ENCODE assay signal across 31 mouse cellular contexts in genomic region chr8:13828598-13829172, GRCm38 (mm10). TPM values are rescaled to one million over a fixed set of nuclear protein-coding genes. Genes with fewer than 3 reads are reported as not detected.
DNase-seq lines count a peak whose midpoint lies in the region; ATAC-seq and TF ChIP-seq lines count a peak whose summit lies in the region.
"Had no signal": no experiment of that assay in that cellular context is flagged by ENCODE, and none has a peak within 500 bp of the region (broad histone marks: within the 10 kb centered on the region; RNA-seq: fewer than 3 reads in every experiment).

No protein-coding gene starts in this region.

- 50% methylated on average over 7 of the region's 7 CpGs for WGBS in lung, embryonic 15.5 days
- WGBS in lung, postnatal 0 days, result 42% methylated on average over 7 of the region's 7 CpGs
- WGBS in lung, adult 2 months, result 54% methylated on average over 7 of the region's 7 CpGs

- no peaks in the 10 kb centered on the region for H3K4me1 ChIP-seq in lung, embryonic 15.5 days
- H3K4me1 ChIP-seq in lung, postnatal 0 days (ENCODE audit: insufficient read depth, low read depth, low read length), result no peaks in the 10 kb centered on the region
- no peaks in the 10 kb centered on the region for H3K4me1 ChIP-seq in lung, adult 2 months (ENCODE audit: control insufficient read depth, insufficient read depth, low read length)
- H3K4me1 ChIP-seq: embryonic facial prominence, embryonic 13.5 days; embryonic facial prominence, embryonic 15.5 days; forebrain, embryonic 13.5 days; forebrain, embryonic 15.5 days had no signal

- ATAC-seq in lung, embryonic 15.5 days (ENCODE audit: borderline replicate concordance, extremely low read depth, low FRiP score, low TSS enrichment), result peak; percentile 78
- ATAC-seq in lung, postnatal 0 days, result peak; percentile 96
- no peak for ATAC-seq in megakaryocyte-erythroid progenitor cell, adult 5-6 weeks (replicated peaks; ENCODE audit: low FRiP score, low TSS enrichment, poor library complexity, severe bottlenecking)
- ATAC-seq: forebrain, embryonic 13.5 days; forebrain, embryonic 15.5 days; forebrain, postnatal 0 days had no signal

- TF ChIP-seq CTCF in lung, postnatal 0 days (IDR thresholded peaks at IDR 0.05), result no peak
- no peak for TF ChIP-seq CTCF in lung, adult 2 months (IDR thresholded peaks at IDR 0.05; ENCODE audit: insufficient read depth, low read length)

- no peak for TF ChIP-seq POLR2A in lung, adult 2 months (IDR thresholded peaks at IDR 0.05; ENCODE audit: borderline replicate concordance, extremely low read depth, low read depth, low read length)

- H3K4me3 ChIP-seq in lung, embryonic 15.5 days, result no peak overlapping the region
- H3K4me3 ChIP-seq in lung, postnatal 0 days (ENCODE audit: low read depth, low read length), result no peak overlapping the region
- no peak overlapping the region for H3K4me3 ChIP-seq in lung, adult 2 months (replicated peaks; ENCODE audit: extremely low read depth, low read depth, low read length)
- H3K4me3 ChIP-seq: embryonic facial prominence, embryonic 13.5 days; embryonic facial prominence, embryonic 15.5 days; erythroblast, embryonic 14.5 days; forebrain, embryonic 13.5 days; forebrain, embryonic 15.5 days had no signal

- peak; percentile 70 for TF ChIP-seq EP300 in lung, postnatal 0 days (IDR thresholded peaks at IDR 0.05)

- H3K27ac ChIP-seq in lung, embryonic 15.5 days, result no peak overlapping the region
- no peak overlapping the region for H3K27ac ChIP-seq in lung, postnatal 0 days (ENCODE audit: low read length)
- H3K27ac ChIP-seq: embryonic facial prominence, embryonic 13.5 days; embryonic facial prominence, embryonic 15.5 days; forebrain, embryonic 13.5 days; forebrain, embryonic 15.5 days had no signal

- H3K9me3 ChIP-seq in lung, embryonic 15.5 days, result no peaks in the 10 kb centered on the region
- H3K9me3 ChIP-seq in lung, postnatal 0 days (ENCODE audit: low read length), result no peaks in the 10 kb centered on the region
- H3K9me3 ChIP-seq: embryonic facial prominence, embryonic 13.5 days; embryonic facial prominence, embryonic 15.5 days; forebrain, embryonic 13.5 days; forebrain, embryonic 15.5 days had no signal

- no peak overlapping the region for H3K9ac ChIP-seq in lung, embryonic 15.5 days
- no peak overlapping the region for H3K9ac ChIP-seq in lung, postnatal 0 days (replicated peaks; ENCODE audit: low read depth)
- H3K9ac ChIP-seq: embryonic facial prominence, embryonic 13.5 days; embryonic facial prominence, embryonic 15.5 days; forebrain, embryonic 13.5 days; forebrain, embryonic 15.5 days; forebrain, postnatal 0 days had no signal

- no peak overlapping the region for H3K4me2 ChIP-seq in lung, embryonic 15.5 days
- no peak overlapping the region for H3K4me2 ChIP-seq in lung, postnatal 0 days (replicated peaks; ENCODE audit: low read depth, low read length)
- H3K4me2 ChIP-seq: embryonic facial prominence, embryonic 13.5 days; embryonic facial prominence, embryonic 15.5 days; forebrain, embryonic 13.5 days; forebrain, embryonic 15.5 days had no signal

- H3K36me3 ChIP-seq in lung, embryonic 15.5 days, result no peaks in the 10 kb centered on the region
- H3K36me3 ChIP-seq in lung, postnatal 0 days (ENCODE audit: insufficient read depth, low read length), result no peaks in the 10 kb centered on the region
- H3K36me3 ChIP-seq: embryonic facial prominence, embryonic 13.5 days; embryonic facial prominence, embryonic 15.5 days; forebrain, embryonic 15.5 days had no signal

- DNase-seq in lung, postnatal 14 days, result no peak
- peak; percentile 83 for DNase-seq in lung, postnatal 0 days (ENCODE audit: low spot score)
- no peak for DNase-seq in lung, adult 2 months
- peak; percentile 10 for DNase-seq in R1 (ENCODE audit: low read depth, low spot score)
- DNase-seq in ZHBTc4 (ENCODE audit: low read depth, low spot score), result peak; percentile 21
- DNase-seq: adrenal gland, adult 2 months; adrenal gland, postnatal 10 days; adrenal gland, postnatal 25 days; cerebellum, adult 11 months; cerebellum, adult 18-20 months; cerebellum, adult 8-10 months; cerebellum, adult 9-11 months; cerebellum, postnatal 14 days; cerebellum, postnatal 36 days; embryo, embryonic 11 days; forebrain, postnatal 0 days had no signal

- H3K27me3 ChIP-seq in lung, embryonic 15.5 days, result no peaks in the 10 kb centered on the region
- no peaks in the 10 kb centered on the region for H3K27me3 ChIP-seq in lung, postnatal 0 days (replicated peaks; ENCODE audit: insufficient read depth, low read length)
- H3K27me3 ChIP-seq: embryonic facial prominence, embryonic 13.5 days; embryonic facial prominence, embryonic 15.5 days; forebrain, embryonic 13.5 days; forebrain, embryonic 15.5 days had no signal

RNA-seq across cellular contexts. Expression of gene AF366264, which starts 9.5 kb away (rescaled TPM):
- not detected in 2 replicates for polyA plus RNA-seq in lung, embryonic 15.5 days (2015; fragmentation: Nextera tagmentation; extraction: Ambion mirVana)
- not detected in 2 replicates for polyA plus RNA-seq in lung, postnatal 0 days (2015; fragmentation: Nextera tagmentation; extraction: Ambion mirVana)
- not detected in 2 replicates for polyA plus RNA-seq in lung, adult 2 months (2012; rRNA removed)
- not detected in 2 replicates for total RNA-seq in megakaryocyte-erythroid progenitor cell, adult 5-6 weeks (2014; fragmentation: Nextera tagmentation)
- not detected in 2 replicates for total RNA-seq in megakaryocyte-erythroid progenitor cell, adult 5-6 weeks (2017)
- total RNA-seq: adrenal gland, adult 2 months; adrenal gland, postnatal 10 days; adrenal gland, postnatal 25 days; adrenal gland, postnatal 4 days; common myeloid progenitor, adult 5-6 weeks; ES-E14; forebrain, postnatal 0 days; MEL had no signal
- polyA plus RNA-seq: adrenal gland, adult 2 months; brain, embryonic 14.5 days; C2C12; embryonic facial prominence, embryonic 11.5 days; embryonic facial prominence, embryonic 13.5 days; embryonic facial prominence, embryonic 15.5 days; erythroblast, embryonic 14.5 days; forebrain, embryonic 11.5 days; forebrain, embryonic 13.5 days; forebrain, embryonic 15.5 days; forebrain, postnatal 0 days had no signal

RNA-seq across cellular contexts. Expression of gene Champ1, which starts 40.8 kb away (rescaled TPM):
- 28.3 and 30.1 TPM in 2 replicates for polyA plus RNA-seq in lung, embryonic 15.5 days (2015; fragmentation: Nextera tagmentation; extraction: Ambion mirVana)
- polyA plus RNA-seq in lung, postnatal 0 days (2015; fragmentation: Nextera tagmentation; extraction: Ambion mirVana), result 9.6 and 10.9 TPM in 2 replicates
- 9.0 and 10.9 TPM in 2 replicates for polyA plus RNA-seq in lung, adult 2 months (2012; rRNA removed)
- 39.4 and 41.1 TPM in 2 replicates for total RNA-seq in megakaryocyte-erythroid progenitor cell, adult 5-6 weeks (2014; fragmentation: Nextera tagmentation)
- 38.4 and 38.5 TPM in 2 replicates for total RNA-seq in megakaryocyte-erythroid progenitor cell, adult 5-6 weeks (2017)

RNA-seq across cellular contexts. Expression of gene Upf3a, which starts 43.3 kb away (rescaled TPM):
- polyA plus RNA-seq in lung, embryonic 15.5 days (2015; fragmentation: Nextera tagmentation; extraction: Ambion mirVana), result 41.9 and 45.4 TPM in 2 replicates
- polyA plus RNA-seq in lung, postnatal 0 days (2015; fragmentation: Nextera tagmentation; extraction: Ambion mirVana), result 42.1 and 43.9 TPM in 2 replicates
- polyA plus RNA-seq in lung, adult 2 months (2012; rRNA removed), result 8.5 and 9.9 TPM in 2 replicates
- total RNA-seq in megakaryocyte-erythroid progenitor cell, adult 5-6 weeks (2014; fragmentation: Nextera tagmentation), result 19.9 and 29.4 TPM in 2 replicates
- total RNA-seq in megakaryocyte-erythroid progenitor cell, adult 5-6 weeks (2017), result 32.6 and 33.0 TPM in 2 replicates

Comparison
In these comparisons a context has a peak if more than half of its experiments do, and no peak if none do; other contexts are left out.
1. DNase-seq: peak in lung, postnatal 0 days (single experiment), R1 (single experiment) and ZHBTc4 (single experiment); none in lung, postnatal 14 days (single experiment) and lung, adult 2 months (single experiment).